Mouse (Mus musculus) limb, embryonic 14.5 days (tissue): ENCODE measurements around the gene Dapk1. TPM values are rescaled to one million over a fixed set of nuclear protein-coding genes. Genes with fewer than 3 reads are reported as not detected.

Source experiments
- ATAC-seq: fragments of 200-750 bp; cut with Nextera tagmentation; 2 replicates; pipeline ENCODE4 v1.8.0; 2017; ENCODE audit warnings: low read depth, moderate number of reproducible peaks, moderate TSS enrichment; ENCODE audit not compliant: low FRiP score
- DNase-seq: peaks from one replicate; pipeline ENCODE4 v3.0.0-alpha.2; 2015; ENCODE audit warnings: low spot score
- H3K27ac ChIP-seq: fragments of 300-500 bp; sonication (generic); replicated peaks from 2 replicates; pipeline ENCODE4 v1.5.1; 2014; ENCODE audit warnings: low read depth, mild to moderate bottlenecking, low read length, moderate library complexity, mixed read lengths
- H3K27me3 ChIP-seq: fragments of 300-500 bp; sonication (generic); 2 replicates; pipeline ENCODE4 v1.6.1; 2014; ENCODE audit warnings: low read length, mixed read lengths; ENCODE audit not compliant: control insufficient read depth, insufficient read depth
- H3K36me3 ChIP-seq: fragments of 300-500 bp; sonication (generic); 2 replicates; pipeline ENCODE4 v1.6.1; 2014; ENCODE audit warnings: mild to moderate bottlenecking, low read length, moderate library complexity, mixed read lengths; ENCODE audit not compliant: control insufficient read depth, insufficient read depth
- H3K4me1 ChIP-seq: fragments of 300-500 bp; sonication (generic); 2 replicates; pipeline ENCODE4 v1.6.1; 2014; ENCODE audit warnings: antibody characterized with exemption, low read length, mixed read lengths; ENCODE audit not compliant: control insufficient read depth, insufficient read depth
- H3K4me2 ChIP-seq: fragments of 300-500 bp; sonication (generic); replicated peaks from 2 replicates; pipeline ENCODE4 v1.6.1; 2014; ENCODE audit warnings: low read depth, mild to moderate bottlenecking, low read length, moderate library complexity; ENCODE audit not compliant: severe bottlenecking
- H3K4me3 ChIP-seq: fragments of 300-500 bp; sonication (generic); replicated peaks from 2 replicates; pipeline ENCODE4 v1.5.1; 2014; ENCODE audit warnings: low read length
- H3K9ac ChIP-seq: fragments of 300-500 bp; sonication (generic); 2 replicates; pipeline ENCODE4 v1.6.1; 2014; ENCODE audit warnings: mild to moderate bottlenecking, low read depth, low read length, moderate library complexity; ENCODE audit not compliant: severe bottlenecking
- H3K9me3 ChIP-seq: fragments of 300-500 bp; sonication (generic); 2 replicates; pipeline ENCODE4 v1.6.1; 2016; ENCODE audit warnings: low read length; ENCODE audit not compliant: control insufficient read depth
- POLR2A ChIP-seq: fragments of 200-500 bp; IDR thresholded peaks from 2 replicates; pipeline ENCODE4 v1.8.0; 2012; ENCODE audit warnings: inconsistent platforms, mild to moderate bottlenecking, moderate library complexity, borderline replicate concordance; ENCODE audit not compliant: insufficient read depth, insufficient read length; ENCODE audit errors: extremely low read depth
- WGBS: fragments of 180-500 bp; shearing (Covaris S2); extraction: QIAGEN DNeasy Blood & Tissue Kit; methylation state at CpG from one replicate; pipeline ENCODE4 v1.1.7; 2014; 5-methylcytosine and 5-hydroxymethylcytosine counted together
- polyA plus RNA-seq, 2 experiments: library from polyadenylated mRNA; depleted of rRNA in 1 of 2; stranded (reverse) in 1 of 2; unstranded in 1 of 2; fragments of >200 nt; fragmentation: Nextera tagmentation in 1 of 2; extraction: Ambion mirVana in 1 of 2; gene quantifications; 2 replicates each; pipeline versions ENCODE4 v1.2.1 to v1.2.3; 2012 to 2014

The Dapk1 gene
- polyA plus RNA-seq, 2 experiments = 19.5 to 39.9 TPM

GRCm38 (mm10) chr13:60682714-60683695, 81.3 kb downstream of the Dapk1 start:
- H3K4me3 ChIP-seq = no peak overlapping the region
- H3K27me3 ChIP-seq = no peaks in the 10 kb centered on the region
- H3K4me2 ChIP-seq = no peak overlapping the region
- DNase-seq (no peak), ATAC-seq (no peak)
- no peaks in the 10 kb centered on the region for H3K36me3 ChIP-seq
- H3K9me3 ChIP-seq = no peaks in the 10 kb centered on the region
- 83% methylated on average over 15 of the region's 15 CpGs for WGBS
- no peak for TF ChIP-seq POLR2A
- H3K9ac ChIP-seq = no peak overlapping the region
- no peak overlapping the region for H3K27ac ChIP-seq
- H3K4me1 ChIP-seq = peaks cover 41% of the 10 kb centered on the region

- 50% methylated on average over 10 of the region's 10 CpGs for WGBS
- Histone ChIP-seq H3K4me1 (peaks cover 46% of the 10 kb centered on the region), H3K4me3 (no peak overlapping the region), H3K4me2 (no peak overlapping the region), H3K9me3 (no peaks in the 10 kb centered on the region), H3K27me3 (no peaks in the 10 kb centered on the region), H3K27ac (no peak overlapping the region), H3K36me3 (no peaks in the 10 kb centered on the region), H3K9ac (no peak overlapping the region)
- no peak for TF ChIP-seq POLR2A
- 0 out of 2 replicates have a peak, but pooled peaks have one; percentile 21 for ATAC-seq
- DNase-seq = peak; percentile 58
Measured at GRCm38 (mm10) chr13:60684050-60684760, 82.5 kb downstream of the Dapk1 start.

GRCm38 (mm10) chr13:60684806-60685205, 83.1 kb downstream of the Dapk1 start:
- no peaks in the 10 kb centered on the region for H3K36me3 ChIP-seq
- no peak for TF ChIP-seq POLR2A
- DNase-seq (no peak), ATAC-seq (no peak)
- no peak overlapping the region for H3K4me3 ChIP-seq
- H3K9me3 ChIP-seq = no peaks in the 10 kb centered on the region
- H3K27me3 ChIP-seq = no peaks in the 10 kb centered on the region
- no peak overlapping the region for H3K4me2 ChIP-seq
- H3K27ac ChIP-seq = 0 out of 2 replicates have a peak overlapping the region, but pooled peaks have one; percentile 19
- peaks cover 46% of the 10 kb centered on the region for H3K4me1 ChIP-seq
- 76% methylated on average over 8 of the region's 8 CpGs for WGBS
- no peak overlapping the region for H3K9ac ChIP-seq

- WGBS = 73% methylated on average over 6 of the region's 6 CpGs
- peak; percentile 74 for DNase-seq
- Histone ChIP-seq H3K27me3 (no peaks in the 10 kb centered on the region), H3K36me3 (no peaks in the 10 kb centered on the region), H3K4me2 (no peak overlapping the region), H3K9me3 (no peaks in the 10 kb centered on the region), H3K4me1 (peaks cover 46% of the 10 kb centered on the region), H3K9ac (no peak overlapping the region), H3K27ac (no peak overlapping the region), H3K4me3 (no peak overlapping the region)
- no peak for ATAC-seq
- no peak for TF ChIP-seq POLR2A
Measured at GRCm38 (mm10) chr13:60685216-60685615, 83.5 kb downstream of the Dapk1 start.

DNA sequence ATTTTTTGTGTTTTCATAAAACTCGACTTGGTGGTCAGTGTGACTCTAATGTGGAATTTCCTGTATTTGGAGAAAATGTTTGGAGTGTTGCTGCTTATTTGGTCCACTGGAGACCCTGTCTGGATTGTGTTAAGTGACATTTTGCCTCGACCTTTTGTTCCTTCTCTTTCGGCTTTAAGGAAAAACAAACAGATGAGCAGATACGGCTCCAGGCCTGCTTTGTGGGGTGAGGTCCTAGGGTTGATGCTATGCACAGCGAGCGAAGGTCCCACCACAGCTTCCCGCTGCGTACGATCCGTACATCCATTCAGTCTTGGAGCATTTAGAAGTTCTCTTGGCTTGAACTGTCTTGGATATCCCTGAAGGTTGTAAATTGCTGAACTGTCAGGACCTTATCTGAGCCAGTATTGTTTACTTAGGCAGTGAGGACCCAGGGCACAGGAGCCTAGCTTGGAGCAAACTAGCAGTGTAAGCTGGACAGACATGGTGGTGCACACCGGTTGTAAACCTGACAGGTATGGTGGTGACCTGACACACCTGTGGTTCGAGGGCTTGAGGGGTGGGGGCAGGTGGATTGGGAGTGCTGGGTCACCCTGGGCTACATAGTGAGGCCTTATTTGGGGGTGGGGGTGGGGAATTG, 84.4 kb downstream of the Dapk1 start:
- no peak overlapping the region for H3K4me2 ChIP-seq

More for the DNA sequence above, 84.4 kb downstream of the Dapk1 start:
- H3K9ac ChIP-seq = no peak overlapping the region
- H3K27ac ChIP-seq = no peak overlapping the region
- H3K9me3 ChIP-seq = no peaks in the 10 kb centered on the region
- no peaks in the 10 kb centered on the region for H3K36me3 ChIP-seq
- ATAC-seq (no peak), DNase-seq (no peak)
- 47% methylated on average over 12 of the region's 12 CpGs for WGBS
- H3K4me1 ChIP-seq = peaks cover 46% of the 10 kb centered on the region
- TF ChIP-seq POLR2A = no peak
- no peak overlapping the region for H3K4me3 ChIP-seq
- H3K27me3 ChIP-seq = no peaks in the 10 kb centered on the region
